Mouse (Mus musculus) midbrain, embryonic 14.5 days (tissue): ENCODE measurements at regions not wholly inside any gene's neighbourhood (a gene's known extent, or its start where the extent isn't known, plus 50 kb on each side); places are given as distances from the start of the nearest gene placed in this dataset.

Experiments
- ATAC-seq: fragments of 200-750 bp; cut with Nextera tagmentation; 2 replicates; pipeline ENCODE4 v1.8.0; 2017; ENCODE audit warnings: moderate number of reproducible peaks, moderate library complexity; ENCODE audit not compliant: low FRiP score, low TSS enrichment
- DNase-seq: peaks from one replicate; pipeline ENCODE4 v3.0.0-alpha.2; 2015
- H3K27ac ChIP-seq: fragments of 300-500 bp; sonication (generic); replicated peaks from 2 replicates; pipeline ENCODE4 v1.5.1; 2014; ENCODE audit warnings: mild to moderate bottlenecking, low read depth, low read length, moderate library complexity
- H3K27me3 ChIP-seq: fragments of 300-500 bp; sonication (generic); 2 replicates; pipeline ENCODE4 v1.6.1; 2014; ENCODE audit warnings: low read length, control low read depth, mixed read lengths; ENCODE audit not compliant: control insufficient read depth, insufficient read depth
- H3K36me3 ChIP-seq: fragments of 300-500 bp; sonication (generic); 2 replicates; pipeline ENCODE4 v1.6.1; 2014; ENCODE audit warnings: low read length, control low read depth; ENCODE audit not compliant: control insufficient read depth, insufficient read depth
- H3K4me1 ChIP-seq: fragments of 300-500 bp; sonication (generic); 2 replicates; pipeline ENCODE4 v1.6.1; 2014; ENCODE audit warnings: mild to moderate bottlenecking, antibody characterized with exemption, low read length, control low read depth; ENCODE audit not compliant: control insufficient read depth, insufficient read depth
- H3K4me2 ChIP-seq: fragments of 300-500 bp; sonication (generic); 2 replicates; pipeline ENCODE4 v1.6.1; 2014; ENCODE audit warnings: mild to moderate bottlenecking, low read length, moderate library complexity
- H3K4me3 ChIP-seq: fragments of 300-500 bp; sonication (generic); replicated peaks from 2 replicates; pipeline ENCODE4 v1.5.1; 2014; ENCODE audit warnings: low read depth, low read length
- H3K9ac ChIP-seq: fragments of 300-500 bp; sonication (generic); replicated peaks from 2 replicates; pipeline ENCODE4 v1.6.1; 2014; ENCODE audit warnings: mild to moderate bottlenecking, low read length, moderate library complexity
- H3K9me3 ChIP-seq: fragments of 300-500 bp; sonication (generic); 2 replicates; pipeline ENCODE4 v1.6.1; 2016; ENCODE audit warnings: low read length, control low read depth, mixed read lengths; ENCODE audit not compliant: control insufficient read depth
- WGBS: fragments of 180-500 bp; shearing (Covaris S2); extraction: QIAGEN DNeasy Blood & Tissue Kit; methylation state at CpG from one replicate; pipeline ENCODE4 v1.1.7; 2014; 5-methylcytosine and 5-hydroxymethylcytosine counted together

DNA sequence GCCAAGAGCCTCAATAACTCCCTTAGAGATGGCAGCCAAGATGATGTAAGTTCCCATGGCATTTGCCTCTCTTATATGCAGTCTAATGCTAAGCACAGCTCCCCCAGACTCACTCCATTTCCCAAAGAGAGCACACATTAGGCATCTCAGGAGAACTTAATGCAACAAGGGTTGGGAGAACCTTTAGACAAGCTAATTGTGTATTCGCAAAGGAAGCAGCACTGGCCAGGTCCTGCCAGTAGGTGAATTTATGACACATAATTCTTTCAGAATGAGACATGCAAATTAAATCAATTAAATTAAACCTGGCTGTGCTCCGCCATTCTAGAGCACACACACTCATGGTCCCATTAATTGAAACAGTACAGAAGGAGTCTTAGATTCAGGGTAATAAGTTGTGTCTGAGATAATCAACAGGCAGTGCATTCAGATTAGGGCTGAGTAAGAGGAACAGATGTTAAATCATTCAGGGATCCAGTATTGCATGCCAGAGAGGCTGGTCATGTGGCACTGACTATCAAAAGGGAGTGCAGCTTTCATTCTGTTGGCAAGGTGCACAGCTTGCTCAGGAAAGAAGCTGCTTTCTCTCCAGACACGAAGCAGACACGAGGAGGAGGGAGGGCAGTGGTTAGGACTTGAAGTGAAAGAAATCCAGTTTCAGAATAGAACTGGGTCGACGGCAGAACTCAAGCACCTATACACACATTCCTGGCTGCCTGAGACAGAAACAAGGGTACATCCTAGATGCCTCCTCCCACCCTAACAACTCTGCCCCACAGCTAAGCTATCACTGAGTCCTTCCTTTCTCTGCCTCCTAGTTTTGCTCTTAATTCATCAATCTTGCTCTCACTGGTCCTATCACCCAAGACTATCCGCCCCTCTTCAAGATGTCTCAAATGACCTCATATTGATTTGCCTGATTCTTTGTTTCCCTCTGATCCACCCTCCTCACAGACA lies 630.7 kb upstream of the Adamts9 start:
- WGBS = 76% methylated on average over 7 of the region's 7 CpGs
- no peak overlapping the region for H3K4me3 ChIP-seq
- ATAC-seq (no peak), DNase-seq (peak; percentile 31)
- no peak overlapping the region for H3K27ac ChIP-seq
- no peaks in the 10 kb centered on the region for H3K4me1 ChIP-seq
- H3K36me3 ChIP-seq = no peaks in the 10 kb centered on the region
- H3K27me3 ChIP-seq = no peaks in the 10 kb centered on the region
- no peak overlapping the region for H3K4me2 ChIP-seq
- no peaks in the 10 kb centered on the region for H3K9me3 ChIP-seq
- no peak overlapping the region for H3K9ac ChIP-seq

DNA sequence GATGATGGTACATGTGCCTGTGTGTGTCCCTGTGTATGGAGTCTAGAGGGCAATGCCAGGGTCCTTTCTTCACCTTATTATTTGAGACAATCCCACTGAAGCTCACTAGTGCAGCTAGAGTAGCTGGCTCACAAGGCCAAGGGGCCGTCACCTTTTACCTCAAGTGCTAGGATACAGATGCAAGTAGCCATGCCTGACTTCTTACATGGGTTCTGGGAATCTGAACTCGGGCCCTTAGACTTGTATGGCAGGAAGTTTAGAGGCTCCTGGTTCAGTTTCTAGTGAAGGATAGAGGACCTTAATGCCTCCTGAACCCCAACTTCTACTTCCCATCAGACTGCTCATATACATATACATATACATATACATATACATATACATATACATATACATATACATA lies 626.6 kb upstream of the Adamts9 start:
- Histone ChIP-seq H3K36me3 (no peaks in the 10 kb centered on the region), H3K9me3 (no peaks in the 10 kb centered on the region), H3K4me3 (no peak overlapping the region), H3K27me3 (no peaks in the 10 kb centered on the region), H3K27ac (no peak overlapping the region), H3K4me2 (no peak overlapping the region), H3K4me1 (no peaks in the 10 kb centered on the region), H3K9ac (no peak overlapping the region)
- no peak for ATAC-seq
- 89% methylated on average over 2 of the region's 2 CpGs for WGBS
- DNase-seq = no peak

DNA sequence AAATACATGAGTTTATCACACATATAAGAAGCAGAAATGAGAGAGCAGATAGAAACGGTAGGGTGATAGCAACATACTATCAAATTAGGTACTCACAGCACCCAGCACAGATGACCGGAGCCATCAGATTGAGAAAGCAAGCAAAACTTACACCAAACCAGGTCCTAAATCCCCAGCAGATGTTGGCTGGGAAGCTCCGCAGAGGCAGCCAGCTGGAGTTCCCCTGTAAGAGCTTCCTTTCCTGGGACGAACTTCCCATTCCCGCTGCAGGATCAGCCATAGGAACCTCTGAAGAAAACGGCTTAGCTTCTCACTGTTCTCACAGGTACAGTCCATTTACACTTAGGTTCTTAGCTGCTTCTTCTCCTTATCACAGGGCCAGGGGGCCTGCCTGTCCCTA lies 625.9 kb upstream of the Adamts9 start:
- no peak for DNase-seq
- H3K27me3 ChIP-seq = no peaks in the 10 kb centered on the region
- no peaks in the 10 kb centered on the region for H3K9me3 ChIP-seq
- WGBS = 85% methylated on average over 6 of the region's 6 CpGs
- H3K36me3 ChIP-seq = no peaks in the 10 kb centered on the region
- H3K4me1 ChIP-seq = no peaks in the 10 kb centered on the region
- H3K4me3 ChIP-seq = no peak overlapping the region
- no peak overlapping the region for H3K27ac ChIP-seq
- H3K4me2 ChIP-seq = no peak overlapping the region
- no peak overlapping the region for H3K9ac ChIP-seq
- ATAC-seq = no peak

DNA sequence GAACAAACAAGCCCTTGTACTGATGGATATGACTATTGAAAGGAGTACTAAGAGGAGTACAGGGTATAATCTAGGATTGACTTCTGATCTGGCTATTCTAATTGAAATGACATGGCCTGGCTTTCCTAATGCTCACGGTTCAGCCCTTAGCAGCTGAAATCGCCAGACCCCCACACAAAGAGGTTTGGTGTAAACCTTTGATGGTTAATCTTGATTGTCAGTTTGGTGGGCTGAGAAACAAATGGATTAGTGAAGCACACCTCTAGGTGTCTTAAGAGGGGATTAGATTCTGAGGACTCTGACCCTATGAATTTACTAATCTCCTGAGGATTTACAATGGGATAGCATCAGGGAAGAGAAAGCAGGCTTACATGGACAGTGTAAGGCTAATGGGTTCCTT lies 623.4 kb upstream of the Adamts9 start:
- no peaks in the 10 kb centered on the region for H3K9me3 ChIP-seq
- ATAC-seq (no peak), DNase-seq (no peak)
- no peaks in the 10 kb centered on the region for H3K36me3 ChIP-seq
- WGBS = 5% methylated on average over 2 of the region's 2 CpGs
- H3K27me3 ChIP-seq = no peaks in the 10 kb centered on the region
- no peak overlapping the region for H3K4me3 ChIP-seq
- no peak overlapping the region for H3K4me2 ChIP-seq
- H3K9ac ChIP-seq = no peak overlapping the region
- H3K27ac ChIP-seq = no peak overlapping the region
- no peaks in the 10 kb centered on the region for H3K4me1 ChIP-seq

DNA sequence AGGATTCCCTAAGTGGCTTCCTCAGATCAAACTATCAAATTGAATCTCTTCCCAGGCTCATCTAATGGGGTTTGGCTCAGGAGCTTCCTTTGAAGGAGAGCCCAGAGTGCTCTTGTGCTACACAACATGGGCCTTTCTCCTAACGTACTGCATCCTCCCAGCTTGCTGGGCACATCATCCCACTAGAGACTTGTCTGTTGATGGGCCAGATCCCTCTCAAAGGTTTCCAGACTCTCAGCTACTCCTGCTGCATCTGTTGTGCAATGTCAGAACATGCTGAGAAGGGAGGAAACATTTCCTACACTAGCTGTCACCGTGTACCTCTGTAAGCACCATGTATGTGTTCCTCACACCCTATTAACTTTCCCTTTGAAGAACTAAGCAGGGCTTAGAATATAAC lies 605.0 kb upstream of the Adamts9 start:
- Histone ChIP-seq H3K27me3 (no peaks in the 10 kb centered on the region), H3K4me3 (no peak overlapping the region), H3K9ac (no peak overlapping the region), H3K4me2 (no peak overlapping the region), H3K36me3 (no peaks in the 10 kb centered on the region), H3K27ac (no peak overlapping the region), H3K4me1 (no peaks in the 10 kb centered on the region), H3K9me3 (no peaks in the 10 kb centered on the region)
- no peak for DNase-seq
- no peak for ATAC-seq
- WGBS = 82% methylated on average over 2 of the region's 2 CpGs

DNA sequence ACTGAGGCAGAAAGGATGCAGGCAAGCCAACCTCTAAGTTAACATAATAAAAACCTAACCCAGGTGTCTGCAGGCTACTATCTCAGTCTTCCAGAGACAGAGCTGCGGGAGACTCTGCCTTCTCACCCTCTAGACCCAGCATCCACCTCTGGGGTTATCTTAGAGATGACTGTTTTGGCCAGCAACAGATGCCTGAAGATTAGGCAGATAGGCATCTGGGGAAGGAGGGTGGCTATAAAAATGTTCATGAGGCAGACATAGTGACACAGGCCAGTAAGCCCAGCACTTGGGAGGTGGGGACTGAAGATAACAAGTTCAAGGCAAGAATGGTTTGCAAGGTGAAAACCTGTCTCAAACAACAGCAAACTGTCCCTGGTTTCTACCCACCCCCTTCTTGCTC lies 601.0 kb upstream of the Adamts9 start:
- ATAC-seq (no peak), DNase-seq (no peak)
- H3K9ac ChIP-seq = no peak overlapping the region
- H3K9me3 ChIP-seq = no peaks in the 10 kb centered on the region
- H3K4me1 ChIP-seq = no peaks in the 10 kb centered on the region
- no peak overlapping the region for H3K4me3 ChIP-seq
- H3K4me2 ChIP-seq = no peak overlapping the region
- H3K27ac ChIP-seq = no peak overlapping the region
- no peaks in the 10 kb centered on the region for H3K36me3 ChIP-seq
- H3K27me3 ChIP-seq = no peaks in the 10 kb centered on the region
- WGBS = 32% methylated on average over 1 of the region's 1 CpGs

DNA sequence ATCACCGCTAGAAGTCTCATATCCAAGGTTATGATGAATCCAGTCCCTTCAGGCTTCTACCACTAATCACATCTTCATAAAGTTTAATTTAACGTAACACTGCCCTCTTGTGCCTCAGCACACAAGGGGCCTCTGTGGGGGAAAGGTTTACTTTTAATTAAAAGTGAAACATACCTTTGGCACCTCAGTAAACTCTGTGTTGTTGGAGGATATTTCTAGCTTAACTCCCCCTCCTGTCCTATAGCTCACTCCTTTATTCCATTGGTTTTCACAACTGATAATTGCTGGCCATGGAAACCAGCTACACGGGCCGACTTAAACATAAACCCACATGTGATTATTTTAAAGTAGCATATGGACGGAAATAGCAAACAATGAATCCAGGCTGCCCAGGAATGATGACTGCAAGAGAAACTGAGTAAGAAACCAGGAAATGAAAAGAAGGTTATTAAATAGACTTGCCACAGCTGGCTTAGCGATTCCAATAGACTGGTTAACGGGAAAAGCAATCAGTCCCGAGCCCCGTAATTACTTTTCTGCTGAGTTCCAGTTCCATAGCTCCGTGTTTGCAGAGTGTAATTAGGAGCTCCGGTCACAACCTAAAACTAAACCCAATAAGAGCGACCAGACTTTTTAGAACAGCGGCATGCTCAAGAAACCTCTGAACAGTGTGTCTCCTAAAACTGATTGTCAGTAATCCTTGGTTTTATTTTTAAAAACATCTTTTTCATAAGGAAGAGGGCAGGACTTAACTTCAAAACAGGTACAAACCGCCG lies 600.2 kb upstream of the Adamts9 start:
- H3K4me1 ChIP-seq = no peaks in the 10 kb centered on the region
- no peak overlapping the region for H3K27ac ChIP-seq
- ATAC-seq (no peak), DNase-seq (peak; percentile 60)
- no peak overlapping the region for H3K4me3 ChIP-seq
- 59% methylated on average over 15 of the region's 15 CpGs for WGBS
- no peaks in the 10 kb centered on the region for H3K27me3 ChIP-seq
- no peaks in the 10 kb centered on the region for H3K36me3 ChIP-seq
- H3K4me2 ChIP-seq = no peak overlapping the region
- no peak overlapping the region for H3K9ac ChIP-seq
- H3K9me3 ChIP-seq = no peaks in the 10 kb centered on the region

DNA sequence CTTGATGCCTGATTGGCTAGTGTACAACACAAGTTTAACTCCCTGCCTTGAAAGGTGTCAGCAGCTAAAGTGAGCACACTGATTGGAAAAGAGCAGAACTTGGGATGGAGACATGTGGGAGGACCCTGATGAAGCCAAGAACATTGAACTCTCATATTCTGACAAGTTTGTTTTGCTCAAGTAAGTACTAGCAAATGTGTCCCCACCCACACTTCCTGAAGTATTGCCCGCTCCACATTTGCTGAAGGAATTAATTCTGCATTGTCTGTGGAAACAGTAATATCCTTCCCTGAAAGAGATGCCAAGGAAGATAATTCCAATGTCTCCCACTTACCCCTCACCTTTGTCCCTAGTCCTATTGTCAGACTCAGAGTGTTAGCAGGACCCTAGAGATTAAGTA lies 596.3 kb upstream of the Adamts9 start:
- H3K9me3 ChIP-seq = no peaks in the 10 kb centered on the region
- H3K9ac ChIP-seq = no peak overlapping the region
- 67% methylated on average over 1 of the region's 1 CpGs for whole genome bisulfite sequencing
- no peaks in the 10 kb centered on the region for H3K27me3 ChIP-seq
- no peaks in the 10 kb centered on the region for H3K4me1 ChIP-seq
- ATAC-seq (no peak), DNase-seq (no peak)
- H3K36me3 ChIP-seq = no peaks in the 10 kb centered on the region
- no peak overlapping the region for H3K27ac ChIP-seq
- H3K4me3 ChIP-seq = no peak overlapping the region
- H3K4me2 ChIP-seq = no peak overlapping the region

DNA sequence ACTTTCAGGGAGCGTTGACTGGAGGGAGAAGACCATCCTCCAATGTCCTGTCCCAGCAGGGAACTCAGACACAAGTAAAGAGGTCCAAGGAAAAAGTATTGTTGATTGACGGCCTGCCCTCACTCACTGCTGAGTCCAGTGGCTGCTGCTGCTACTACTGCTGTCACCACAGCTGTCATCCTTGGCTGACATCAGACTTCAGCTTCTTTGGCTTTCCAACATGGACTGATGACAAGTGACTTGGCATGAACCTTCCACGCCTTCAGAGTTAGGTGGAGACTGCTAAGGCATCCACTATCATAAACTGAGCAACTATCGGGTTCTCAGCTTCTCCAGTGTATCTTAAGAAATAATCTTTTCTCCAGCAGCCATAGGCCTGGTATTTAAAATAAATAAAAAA lies 595.9 kb upstream of the Adamts9 start:
- H3K9ac ChIP-seq = no peak overlapping the region
- no peaks in the 10 kb centered on the region for H3K36me3 ChIP-seq
- H3K4me3 ChIP-seq = no peak overlapping the region
- no peak overlapping the region for H3K27ac ChIP-seq
- no peaks in the 10 kb centered on the region for H3K4me1 ChIP-seq
- no peak for DNase-seq
- H3K4me2 ChIP-seq = no peak overlapping the region
- 77% methylated on average over 4 of the region's 4 CpGs for WGBS
- H3K9me3 ChIP-seq = no peaks in the 10 kb centered on the region
- no peak for ATAC-seq
- no peaks in the 10 kb centered on the region for H3K27me3 ChIP-seq
